Mouse (Mus musculus): ENCODE measurements at regions not wholly inside any gene's neighbourhood (a gene's known extent, or its start where the extent isn't known, plus 50 kb on each side); places are given as distances from the start of the nearest gene placed in this dataset.

- TF ChIP-seq CTCF (IDR thresholded peaks at IDR 0.05; ENCODE audit: extremely low read depth, insufficient read depth, insufficient read length, insufficient replicate concordance) (no peak), POLR2A (IDR thresholded peaks at IDR 0.05; ENCODE audit: low read depth, low read length) (no peak)
Observed at GRCm38 (mm10) chr2:11416122-11416521, 137.8 kb downstream of the Pfkfb3 start.
